Mouse (Mus musculus): ENCODE data around the gene Lyve1.

GRCm38 (mm10) chr7:110854519-110854918 lies 8.5 kb downstream of the Lyve1 start:
- TF ChIP-seq CTCF (IDR thresholded peaks at IDR 0.05; ENCODE audit: control insufficient read depth, insufficient read depth, insufficient read length) (no peak), USF1 (IDR thresholded peaks at IDR 0.05; ENCODE audit: low read depth) (no peak), MAX (IDR thresholded peaks at IDR 0.05) (no peak), MYOG (IDR thresholded peaks at IDR 0.05; ENCODE audit: control insufficient read depth, extremely low read depth, insufficient read length) (no peak), CEBPB (IDR thresholded peaks at IDR 0.05; ENCODE audit: low read depth) (no peak), FOSL1 (IDR thresholded peaks at IDR 0.05; ENCODE audit: insufficient read depth, low read length, poor library complexity, severe bottlenecking) (no peak), MYOD1 (IDR thresholded peaks at IDR 0.05; ENCODE audit: control insufficient read depth, insufficient read length, low read depth) (no peak)
